Mouse (Mus musculus): Measurements from ENCODE around the gene Hist1h1t.
"Not testable (repeated sequence)": the region's sequence is repeated elsewhere in the genome, so short reads cannot be mapped to it uniquely, and the experiment has no call there.

Hist1h1t gene

GRCm38 (mm10) chr13:23699767-23700166, 4.2 kb downstream of the Hist1h1t start:
- DNase-seq (ENCODE audit: low read depth, low spot score): no peak

GRCm38 (mm10) chr13:23700786-23701520, 5.3 kb downstream of the Hist1h1t start:
- peak; percentile 67 for DNase-seq (ENCODE audit: low read depth, low spot score)

DNA sequence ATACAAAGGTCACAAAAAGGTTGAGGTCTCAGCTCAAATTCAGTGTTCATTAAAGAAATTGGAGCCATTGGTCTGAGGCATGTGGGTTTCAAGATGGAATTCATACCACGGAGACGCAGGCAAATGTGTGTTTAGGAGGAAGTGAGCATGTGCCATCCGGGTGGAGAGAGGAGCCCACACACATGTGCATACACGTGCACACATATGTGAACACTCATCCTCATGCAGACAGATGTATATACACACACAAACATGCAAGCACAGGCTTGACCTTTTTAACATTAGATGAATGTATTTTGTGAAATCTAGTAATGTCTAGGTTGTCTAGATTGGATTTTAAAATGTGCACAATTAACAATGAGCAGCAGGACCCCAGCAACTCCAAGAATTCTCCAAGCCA, 6.6 kb downstream of the Hist1h1t start:
- DNase-seq (ENCODE audit: low read depth, low spot score): no peak

DNA sequence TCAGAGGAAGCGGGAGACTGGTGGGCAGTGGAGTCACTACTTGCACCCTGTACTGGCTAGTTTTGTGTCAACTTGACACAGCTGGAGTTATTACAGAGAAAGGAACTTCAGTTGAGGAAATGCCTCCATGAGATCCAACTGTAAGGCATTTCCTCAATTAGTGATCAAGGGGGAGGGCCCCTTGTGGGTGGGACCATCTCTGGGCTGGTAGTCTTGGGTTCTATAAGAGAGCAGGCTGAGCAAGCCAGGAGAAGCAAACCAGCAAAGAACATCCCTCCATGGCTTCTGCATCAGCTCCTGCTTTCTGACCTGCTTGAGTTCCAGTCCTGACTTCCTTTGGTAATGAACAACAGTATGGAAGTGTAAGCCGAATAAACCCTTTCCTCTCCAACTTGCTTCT, 7.2 kb downstream of the Hist1h1t start:
- not testable (repeated sequence) for DNase-seq (ENCODE audit: low read depth, low spot score)

DNA sequence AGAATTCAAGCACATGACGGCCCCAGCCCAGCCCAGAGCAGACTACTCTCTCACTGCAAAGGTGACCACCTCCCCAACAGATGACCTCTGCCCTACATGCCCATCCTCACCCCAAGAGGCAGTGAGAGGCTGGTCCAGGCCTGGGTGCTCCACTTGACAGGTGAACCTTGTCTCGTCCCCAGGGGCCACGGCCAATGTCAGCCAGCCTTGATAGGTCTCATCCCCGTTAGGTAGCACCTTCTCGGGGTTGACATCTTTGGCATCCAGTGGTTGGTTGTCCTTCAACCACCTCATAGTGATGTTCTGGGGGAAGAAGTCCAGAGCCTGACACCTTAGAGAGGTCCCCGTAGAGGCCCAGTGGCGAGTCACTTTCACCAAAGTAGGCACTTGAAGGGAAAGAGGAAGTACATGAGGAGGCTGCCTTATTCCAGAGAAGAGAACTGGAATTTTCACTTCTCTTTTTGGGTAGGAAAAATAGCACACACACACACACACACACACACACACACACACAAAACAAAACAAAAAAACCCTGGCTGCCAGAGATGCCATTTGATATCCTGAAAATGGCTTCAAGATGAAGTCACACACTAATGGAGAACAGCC, 10.2 kb downstream of the Hist1h1t start:
- DNase-seq (ENCODE audit: low read depth, low spot score): no peak

DNA sequence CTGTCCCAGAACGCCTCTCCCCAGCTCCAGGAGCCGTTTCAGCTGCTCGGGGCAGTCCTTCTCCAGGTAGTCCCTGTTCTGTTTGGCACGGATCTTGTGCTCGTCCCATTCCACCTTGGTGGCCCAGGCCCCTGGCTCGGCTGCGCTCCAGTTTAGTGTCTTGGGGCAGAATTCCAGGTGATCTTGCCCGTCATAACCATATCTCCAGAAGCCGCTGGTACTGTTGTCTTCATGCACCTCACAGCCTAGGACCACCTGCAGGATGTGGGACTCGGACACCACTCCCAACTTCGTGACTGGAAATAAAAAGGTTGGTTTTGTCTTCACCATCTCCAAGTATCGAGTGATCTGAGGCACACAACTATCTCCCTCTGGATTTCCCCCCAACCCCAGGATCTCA, 11.2 kb downstream of the Hist1h1t start:
- DNase-seq (ENCODE audit: low read depth, low spot score): no peak

DNA sequence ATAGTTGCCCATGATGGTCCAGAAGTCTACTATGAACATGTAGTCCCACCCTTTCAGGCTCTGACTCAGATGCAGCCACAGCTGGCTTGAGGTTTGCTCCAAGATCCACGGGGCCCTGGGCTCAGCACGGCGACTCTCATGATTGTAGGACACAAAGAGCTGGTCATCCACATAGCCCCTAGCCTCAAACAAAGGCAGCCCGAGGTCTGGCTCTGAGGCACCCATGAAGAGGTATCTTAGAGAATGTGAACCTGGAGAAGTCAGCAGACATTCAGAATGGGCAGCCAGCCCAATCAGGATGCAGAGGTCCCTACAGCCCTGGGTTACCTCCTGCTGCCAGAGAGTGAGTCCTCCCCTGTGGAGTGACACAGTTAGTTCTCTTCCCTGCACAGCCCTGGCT, 12.4 kb downstream of the Hist1h1t start:
- no peak for DNase-seq (ENCODE audit: low read depth, low spot score)

DNA sequence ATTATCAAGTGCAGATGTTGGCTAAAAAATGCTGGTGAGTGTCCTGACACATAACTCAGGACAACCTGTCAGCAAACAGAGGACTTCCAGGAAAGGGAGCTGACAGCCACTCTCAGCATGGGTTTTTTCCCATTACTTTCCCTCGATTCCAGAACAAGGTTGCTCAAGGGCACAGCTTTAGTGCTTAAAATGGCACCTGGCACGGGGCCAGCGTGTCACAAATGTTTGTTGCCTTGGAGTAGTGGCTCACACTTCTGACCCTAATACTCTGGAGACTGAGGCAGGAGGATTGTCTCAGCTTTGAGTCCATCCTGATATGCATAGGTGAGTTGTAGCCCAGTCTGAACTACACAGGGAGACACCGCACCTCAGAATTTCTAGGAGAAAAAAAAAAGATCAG, 13.0 kb downstream of the Hist1h1t start:
- no peak for DNase-seq (ENCODE audit: low read depth, low spot score)

DNA sequence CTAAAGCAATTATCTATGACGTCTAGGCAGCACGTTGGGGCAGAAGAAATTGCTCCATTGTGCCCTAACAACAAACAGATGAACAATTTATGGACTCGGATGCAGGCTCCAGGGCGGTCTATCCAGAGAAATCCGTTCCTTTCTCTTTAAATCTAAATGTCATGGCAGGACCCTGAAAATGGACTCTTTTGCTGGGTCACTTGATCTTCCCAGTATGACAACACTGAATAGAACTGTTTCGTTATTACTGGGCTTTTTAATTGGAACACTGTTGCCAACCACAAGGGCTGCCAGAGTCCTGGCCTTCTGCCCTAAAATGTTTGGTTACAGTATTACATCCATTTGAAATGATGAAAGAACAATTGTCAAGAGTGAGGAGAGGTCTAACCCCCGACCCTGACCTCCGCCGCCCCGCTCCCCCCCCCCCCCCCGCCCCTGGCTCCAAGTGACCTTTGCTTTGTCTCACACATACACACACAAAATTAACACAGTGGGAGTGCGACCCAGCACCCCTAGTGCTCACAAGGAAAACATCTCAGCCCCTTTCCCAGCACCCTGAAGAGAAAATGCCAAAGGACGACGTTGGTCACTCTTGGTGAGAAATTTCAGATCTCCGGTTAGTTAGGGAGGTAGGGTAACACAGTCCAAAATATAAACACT, 14.2 kb downstream of the Hist1h1t start:
- no peak for DNase-seq (ENCODE audit: low read depth, low spot score)

DNA sequence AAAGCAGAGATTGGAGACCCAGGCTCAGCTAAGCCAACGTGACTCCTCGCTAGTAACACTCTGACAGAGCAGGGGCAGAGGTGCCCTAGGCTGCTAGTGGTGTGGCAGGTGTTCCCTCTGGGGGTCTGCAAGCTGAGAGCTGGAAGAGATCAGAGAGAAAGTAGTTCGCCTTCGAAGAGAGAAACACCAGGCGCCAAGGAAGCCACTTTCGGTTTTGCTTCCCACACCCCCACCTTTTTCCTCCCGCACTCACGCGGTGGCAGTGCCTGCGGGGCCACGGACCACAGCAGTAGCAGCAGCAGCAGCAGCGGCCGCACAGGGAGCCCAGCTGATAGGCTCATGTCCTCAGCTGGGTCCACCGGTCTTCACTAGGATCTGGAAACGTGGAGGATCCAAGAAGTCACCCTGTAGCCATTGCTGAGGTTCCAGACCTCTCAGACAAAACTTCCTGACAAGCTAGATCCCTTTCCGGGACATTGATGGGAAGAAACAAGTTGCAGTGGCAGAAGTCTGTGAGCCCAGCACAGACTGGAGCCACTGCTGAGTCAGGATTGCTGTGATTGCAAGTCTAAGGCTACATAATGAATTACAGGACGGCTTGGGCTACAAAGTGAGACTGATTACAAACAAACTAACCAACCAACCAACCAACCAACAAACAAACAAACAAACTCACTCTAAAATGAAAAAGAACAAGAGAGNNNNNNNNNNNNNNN, 14.9 kb downstream of the Hist1h1t start, which contains the start of gene Hfe:
Gene Hfe (minus strand): TSS at position 481 of the 716 bp plus-strand sequence.
- DNase-seq (ENCODE audit: low read depth, low spot score): no peak

- no peak for DNase-seq (ENCODE audit: low read depth, low spot score)
These were observed 20.8 kb downstream of the Hist1h1t start for GRCm38 (mm10) chr13:23716261-23717042.

DNA sequence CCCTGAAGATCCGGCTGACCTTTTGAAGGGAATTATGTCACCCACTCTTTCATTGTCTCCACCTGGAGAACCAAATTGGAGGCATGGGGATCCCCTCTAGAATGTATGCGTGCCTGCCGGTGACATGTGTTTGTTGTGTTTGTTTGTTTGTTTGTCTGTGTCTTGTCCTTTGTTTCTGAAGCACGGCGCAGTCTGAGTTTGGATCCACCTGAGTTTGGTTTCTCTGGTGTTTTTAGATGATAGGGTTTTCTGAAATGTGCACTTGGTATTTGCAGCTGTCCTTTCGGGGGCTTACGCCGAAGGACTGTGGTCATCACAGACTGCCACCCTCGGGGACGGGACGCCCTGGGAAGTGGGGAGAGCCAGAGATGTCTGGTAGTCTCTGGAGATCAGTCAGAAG, 21.6 kb downstream of the Hist1h1t start:
- DNase-seq (ENCODE audit: low read depth, low spot score): no peak

- DNase-seq (ENCODE audit: low read depth, low spot score): not testable (repeated sequence)
These were observed 22.1 kb downstream of the Hist1h1t start for GRCm38 (mm10) chr13:23717593-23718245.

DNA sequence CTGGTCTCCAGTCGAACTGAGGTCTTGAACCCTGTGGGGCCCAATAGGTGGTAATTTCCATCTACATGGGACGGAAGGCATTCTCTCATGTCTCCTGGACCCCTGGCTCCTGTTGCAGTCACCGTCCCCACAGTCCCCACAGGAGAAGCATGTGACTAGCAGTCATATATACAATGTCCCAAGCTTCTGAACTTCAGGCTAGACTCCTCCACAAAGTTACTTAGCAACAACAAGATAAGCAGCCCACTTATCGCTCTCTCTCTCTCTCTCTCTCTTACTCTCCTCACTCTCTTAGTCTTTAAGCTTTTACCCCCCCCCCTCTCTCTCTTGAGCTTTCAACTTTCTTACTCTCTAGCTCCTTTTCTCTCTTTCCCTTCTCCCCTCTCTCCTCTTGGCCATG, 28.6 kb downstream of the Hist1h1t start:
- no peak for DNase-seq (ENCODE audit: low read depth, low spot score)

DNA sequence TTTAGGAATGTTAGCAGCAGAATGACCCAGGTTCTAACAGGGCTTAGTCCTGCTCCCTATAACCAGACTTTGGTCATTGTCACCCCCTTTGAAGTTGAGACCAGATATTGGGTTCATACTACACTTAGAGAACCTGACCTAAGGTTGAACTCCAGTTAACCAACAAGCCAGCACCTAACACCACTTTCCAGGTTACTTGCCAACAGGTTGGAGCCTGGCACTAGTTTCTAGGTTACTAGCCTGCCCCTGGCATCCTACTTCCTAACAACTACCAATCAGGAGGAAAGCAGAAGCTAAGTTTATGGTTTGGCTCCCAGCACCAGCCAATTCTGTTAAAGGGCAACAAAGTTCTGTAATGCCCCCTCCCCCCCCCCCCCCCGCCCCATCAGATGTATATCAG, 29.6 kb downstream of the Hist1h1t start:
- DNase-seq (ENCODE audit: low read depth, low spot score): no peak

DNA sequence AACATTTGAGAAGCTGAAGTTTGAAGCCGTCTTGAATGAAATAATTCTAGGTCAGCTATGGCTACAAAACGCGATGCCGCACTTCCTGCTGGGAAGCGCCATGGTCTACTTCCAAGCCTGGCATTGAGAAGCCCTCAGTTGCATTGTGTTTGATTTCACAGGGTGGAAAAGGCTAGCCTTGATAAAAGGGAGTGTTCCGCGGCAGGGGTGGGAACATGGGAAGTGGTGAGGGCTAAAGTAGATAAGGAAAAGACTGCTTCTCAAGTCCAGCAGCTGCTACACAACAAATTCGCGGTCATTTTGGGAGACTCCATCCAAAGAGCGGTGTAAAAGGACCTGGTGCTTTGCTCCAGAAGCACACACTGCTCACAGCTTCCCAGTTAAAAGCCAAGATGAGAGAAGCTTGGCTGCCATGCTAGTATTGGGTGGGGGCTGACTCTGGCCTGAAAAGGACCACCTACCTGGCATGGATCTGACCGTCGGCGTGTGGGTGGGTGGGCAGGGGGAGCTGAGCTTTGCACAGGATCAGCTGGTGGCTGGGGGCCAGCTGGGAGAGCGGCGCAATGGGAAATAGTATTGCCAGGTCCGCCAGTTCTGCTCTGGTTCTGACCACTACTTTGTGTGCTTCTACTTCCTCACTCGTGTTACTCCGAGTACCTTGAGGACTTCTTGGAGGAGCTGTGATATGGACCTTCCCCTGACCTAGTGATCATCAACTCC, 33.0 kb downstream of the Hist1h1t start:
- DNase-seq (ENCODE audit: low read depth, low spot score): no peak

DNA sequence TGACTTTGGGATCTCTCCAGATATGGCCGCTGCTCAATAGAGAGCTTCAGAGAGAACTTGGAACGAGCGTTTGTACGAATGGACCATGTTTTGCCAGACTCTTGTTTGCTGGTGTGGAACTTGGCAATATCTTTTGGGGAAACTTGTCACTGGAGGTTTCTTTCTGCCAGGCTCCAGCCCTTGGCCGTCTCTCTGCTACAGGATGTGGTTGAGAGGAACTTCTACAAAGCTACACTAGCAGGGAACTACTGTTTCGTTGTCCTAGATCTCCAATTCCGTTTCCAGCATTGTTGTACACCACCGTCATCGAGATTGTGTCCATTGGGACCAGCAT, 33.5 kb downstream of the Hist1h1t start:
- no peak for DNase-seq (ENCODE audit: low read depth, low spot score)

- DNase-seq (ENCODE audit: low read depth, low spot score): no peak
These were observed 34.1 kb downstream of the Hist1h1t start for GRCm38 (mm10) chr13:23729706-23730105.

- DNase-seq (ENCODE audit: low read depth, low spot score): no peak
These were observed 34.9 kb downstream of the Hist1h1t start for GRCm38 (mm10) chr13:23730479-23730878.

GRCm38 (mm10) chr13:23732156-23732804, 36.7 kb downstream of the Hist1h1t start:
- no peak for DNase-seq (ENCODE audit: low read depth, low spot score)
